Mouse (Mus musculus): Measurements from ENCODE around the gene Itfg2.
A peak's percentile ranks its signal among the peaks of the same experiment; 100 is the strongest.
"Not testable (repeated sequence)": the region's sequence is repeated elsewhere in the genome, so short reads cannot be mapped to it uniquely, and the experiment has no call there.

GRCm38 (mm10) chr6:128380594-128381167 is 44.0 kb downstream of the Itfg2 start:
- TF ChIP-seq POLR2AphosphoS2 (IDR thresholded peaks at IDR 0.05; ENCODE audit: low read depth, low read length); ZC3H11A (IDR thresholded peaks at IDR 0.05; ENCODE audit: low read depth, low read length); HCFC1 (IDR thresholded peaks at IDR 0.05; ENCODE audit: low read depth, low read length); ZNF384 (IDR thresholded peaks at IDR 0.05; ENCODE audit: low read depth, low read length); ELF1 (IDR thresholded peaks at IDR 0.05; ENCODE audit: low read depth, low read length); POLR2A (IDR thresholded peaks at IDR 0.05; ENCODE audit: low read depth, low read length); NELFE (IDR thresholded peaks at IDR 0.05; ENCODE audit: low read depth, low read length); PAX5 (IDR thresholded peaks at IDR 0.05; ENCODE audit: low read length); MEF2A (IDR thresholded peaks at IDR 0.05; ENCODE audit: borderline replicate concordance, low read depth, low read length); MYC (IDR thresholded peaks at IDR 0.05; ENCODE audit: low read depth, low read length); SMC3 (IDR thresholded peaks at IDR 0.05; ENCODE audit: low read depth, low read length); USF1 (IDR thresholded peaks at IDR 0.05; ENCODE audit: low read depth, low read length); EP300 (IDR thresholded peaks at IDR 0.05; ENCODE audit: low read length): not testable (repeated sequence)
- peak in 1 of 2 experiments; percentile 20; a peak in 1 of 4 replicates for TF ChIP-seq CTCF (conservative IDR thresholded peaks at IDR 0.05 in 1 of 2, IDR thresholded peaks at IDR 0.05 in 1 of 2; ENCODE audit: low read depth in 2 of 2, low read length in 2 of 2)
